Mouse (Mus musculus): Measurements from ENCODE around the gene Rfx8. TPM values are rescaled to one million over a fixed set of nuclear protein-coding genes. Genes with fewer than 3 reads are reported as not detected.
A peak's percentile ranks its signal among the peaks of the same experiment; 100 is the strongest.

Gene Rfx8
- total and polyA plus RNA-seq, 3 experiments = not detected

- dilution Hi-C loops (cut with MboI; ENCODE audit: extremely low pct_ligation_motif_present, extremely low pct_unique_long_range_greater_than_20kb, low sequenced_read_pairs) = no loop called here
- H3K36me3 ChIP-seq (replicated peaks in 1 of 2; ENCODE audit: control insufficient read depth in 1 of 2, insufficient read depth in 1 of 2, low read length in 1 of 2) = no peaks in the 10 kb centered on the region
- H3K9ac ChIP-seq (ENCODE audit: insufficient read depth, low read depth) = no peak overlapping the region
- H3K4me1 ChIP-seq (ENCODE audit: control insufficient read depth in 1 of 2, insufficient read depth in 2 of 2) = peaks cover 0 to 11% of the 10 kb centered on the region in 2 experiments; a peak in 2 of 4 replicates
- in situ Hi-C loops (cut with MboI; ENCODE audit: low pct_ligation_motif_present, low pct_unique_long_range_greater_than_20kb, low sequenced_read_pairs) = no loop called here
- no peak overlapping the region for H3K4me2 ChIP-seq (ENCODE audit: insufficient read depth, low read depth, poor library complexity, severe bottlenecking)
- H3K4me3 ChIP-seq (replicated peaks in 1 of 3; ENCODE audit: low read depth in 2 of 3, low read length in 2 of 3, poor library complexity in 1 of 3) = no peak overlapping the region
- no peak overlapping the region for H3K27ac ChIP-seq (ENCODE audit: insufficient read depth, low read depth)
- no peak for TF ChIP-seq USF2 (conservative IDR thresholded peaks at IDR 0.05; ENCODE audit: low read depth, low read length)
- TF ChIP-seq MAFK (IDR thresholded peaks at IDR 0.05; ENCODE audit: insufficient replicate concordance, low read length) = peak; percentile 41; the same call in 1 of the 2 replicates
- no peaks in the 10 kb centered on the region for H3K79me2 ChIP-seq (replicated peaks; ENCODE audit: control insufficient read depth, extremely low read depth, insufficient read depth, poor library complexity, severe bottlenecking)
- H3K9me3 ChIP-seq (replicated peaks; ENCODE audit: low read length) = no peaks in the 10 kb centered on the region
- DNase-seq (ENCODE audit: extremely low read depth) = no peak
- no peaks in the 10 kb centered on the region for H3K27me3 ChIP-seq (replicated peaks)
Observed at GRCm38 (mm10) chr1:39735927-39736604, 15.3 kb upstream of the Rfx8 start.

DNA sequence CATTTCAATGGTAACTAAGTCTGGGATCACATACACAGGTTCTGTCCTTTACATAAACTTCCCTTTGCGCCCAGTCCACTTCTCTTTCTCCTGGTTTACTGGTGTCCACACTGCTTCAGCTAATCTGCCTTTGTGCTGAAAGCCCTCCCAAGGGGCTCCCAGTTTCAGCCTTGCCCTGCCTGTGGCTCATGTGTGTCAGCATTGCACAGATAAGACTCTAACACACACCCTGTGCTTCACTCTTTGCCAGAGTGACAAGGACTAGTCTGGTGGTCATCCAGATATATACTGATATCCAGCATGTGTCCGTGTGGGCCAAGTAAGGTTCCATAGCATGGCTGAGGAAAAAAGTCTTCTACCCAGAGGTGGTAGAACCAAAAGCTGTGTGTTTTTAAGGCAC is 14.7 kb upstream of the Rfx8 start:
- H3K27me3 ChIP-seq (replicated peaks) = no peaks in the 10 kb centered on the region
- H3K9me3 ChIP-seq (replicated peaks; ENCODE audit: low read length) = no peaks in the 10 kb centered on the region
- peaks cover 0 to 11% of the 10 kb centered on the region in 2 experiments; a peak in 2 of 4 replicates for H3K4me1 ChIP-seq (ENCODE audit: control insufficient read depth in 1 of 2, insufficient read depth in 2 of 2)
- H3K4me2 ChIP-seq (ENCODE audit: insufficient read depth, low read depth, poor library complexity, severe bottlenecking) = no peak overlapping the region
- H3K9ac ChIP-seq (ENCODE audit: insufficient read depth, low read depth) = no peak overlapping the region
- H3K79me2 ChIP-seq (replicated peaks; ENCODE audit: control insufficient read depth, extremely low read depth, insufficient read depth, poor library complexity, severe bottlenecking) = no peaks in the 10 kb centered on the region
- no peaks in the 10 kb centered on the region for H3K36me3 ChIP-seq (replicated peaks in 1 of 2; ENCODE audit: control insufficient read depth in 1 of 2, insufficient read depth in 1 of 2, low read length in 1 of 2)
- in situ Hi-C loops (cut with MboI; ENCODE audit: low pct_ligation_motif_present, low pct_unique_long_range_greater_than_20kb, low sequenced_read_pairs) (no loop called here), dilution Hi-C loops (cut with MboI; ENCODE audit: extremely low pct_ligation_motif_present, extremely low pct_unique_long_range_greater_than_20kb, low sequenced_read_pairs) (no loop called here)
- no peak for TF ChIP-seq PAX5 (IDR thresholded peaks at IDR 0.05; ENCODE audit: low read length)
- TF ChIP-seq USF2 (conservative IDR thresholded peaks at IDR 0.05; ENCODE audit: low read depth, low read length) = no peak
- no peak for TF ChIP-seq NRF1 (IDR thresholded peaks at IDR 0.05; ENCODE audit: low read depth, low read length)
- no peak for TF ChIP-seq GABPA (IDR thresholded peaks at IDR 0.05; ENCODE audit: insufficient replicate concordance, low read depth, low read length)
- TF ChIP-seq UBTF (IDR thresholded peaks at IDR 0.05; ENCODE audit: low read depth, low read length) = no peak
- TF ChIP-seq TCF12 (IDR thresholded peaks at IDR 0.05; ENCODE audit: low read depth, low read length) = no peak
- TF ChIP-seq IRF4 (IDR thresholded peaks at IDR 0.05; ENCODE audit: low read depth, low read length) = no peak
- no peak for TF ChIP-seq ZMIZ1 (IDR thresholded peaks at IDR 0.05; ENCODE audit: low read depth, low read length)
- no peak for TF ChIP-seq BHLHE40 (IDR thresholded peaks at IDR 0.05; ENCODE audit: low read depth, low read length)
- TF ChIP-seq TBP (conservative IDR thresholded peaks at IDR 0.05; ENCODE audit: low read depth, low read length) = no peak
- no peak for TF ChIP-seq MEF2A (IDR thresholded peaks at IDR 0.05; ENCODE audit: borderline replicate concordance, low read depth, low read length)
- no peak for TF ChIP-seq ZNF384 (IDR thresholded peaks at IDR 0.05; ENCODE audit: low read depth, low read length)
- TF ChIP-seq USF1 (IDR thresholded peaks at IDR 0.05; ENCODE audit: low read depth, low read length) = no peak
- TF ChIP-seq CHD1 (IDR thresholded peaks at IDR 0.05; ENCODE audit: low read depth, low read length) = no peak
- no peak for TF ChIP-seq RAD21 (IDR thresholded peaks at IDR 0.05; ENCODE audit: low read depth, low read length)
- TF ChIP-seq MAFK (IDR thresholded peaks at IDR 0.05; ENCODE audit: insufficient replicate concordance, low read length) = no peak
- TF ChIP-seq JUN (IDR thresholded peaks at IDR 0.05; ENCODE audit: insufficient read depth, low read depth, low read length) = no peak
- H3K4me3 ChIP-seq (replicated peaks in 1 of 3; ENCODE audit: low read depth in 2 of 3, low read length in 2 of 3, poor library complexity in 1 of 3) = no peak overlapping the region
- no peak for DNase-seq (ENCODE audit: extremely low read depth)
- H3K27ac ChIP-seq (ENCODE audit: insufficient read depth, low read depth) = no peak overlapping the region
